Mouse (Mus musculus) liver, embryonic 15.5 days (tissue): ENCODE results near the gene Nap1l1. TPM values are rescaled to one million over a fixed set of nuclear protein-coding genes. Genes with fewer than 3 reads are reported as not detected.

Experiments used
- ATAC-seq: fragments of 200-750 bp; cut with Nextera tagmentation; 2 replicates; pipeline ENCODE4 v1.8.0; 2017; ENCODE audit warnings: moderate number of reproducible peaks, mild to moderate bottlenecking, moderate library complexity; ENCODE audit not compliant: insufficient read depth
- H3K27ac ChIP-seq: fragments of 300-500 bp; sonication (generic); replicated peaks from 2 replicates; pipeline ENCODE4 v1.5.1; 2015; ENCODE audit warnings: mild to moderate bottlenecking, inconsistent platforms
- H3K27me3 ChIP-seq: fragments of 300-500 bp; sonication (generic); 2 replicates; pipeline ENCODE4 v1.6.1; 2015; ENCODE audit warnings: mild to moderate bottlenecking, inconsistent platforms
- H3K36me3 ChIP-seq: fragments of 300-500 bp; sonication (generic); replicated peaks from 2 replicates; pipeline ENCODE4 v1.6.1; 2015; ENCODE audit warnings: moderate library complexity, mild to moderate bottlenecking, inconsistent platforms
- H3K4me1 ChIP-seq: fragments of 300-500 bp; sonication (generic); replicated peaks from 2 replicates; pipeline ENCODE4 v1.6.1; 2015; ENCODE audit warnings: inconsistent platforms
- H3K4me2 ChIP-seq: fragments of 300-500 bp; sonication (generic); 2 replicates; pipeline ENCODE4 v1.6.1; 2015; ENCODE audit warnings: moderate library complexity, mild to moderate bottlenecking, inconsistent platforms
- H3K4me3 ChIP-seq: fragments of 300-500 bp; sonication (generic); replicated peaks from 2 replicates; pipeline ENCODE4 v1.5.1; 2015; ENCODE audit warnings: mild to moderate bottlenecking, inconsistent platforms
- H3K9ac ChIP-seq: fragments of 300-500 bp; sonication (generic); 2 replicates; pipeline ENCODE4 v1.6.1; 2015; ENCODE audit warnings: moderate library complexity, mild to moderate bottlenecking, inconsistent platforms
- H3K9me3 ChIP-seq: fragments of 300-500 bp; sonication (generic); replicated peaks from 2 replicates; pipeline ENCODE4 v1.6.1; 2016; ENCODE audit warnings: inconsistent platforms
- WGBS: fragments of 180-500 bp; shearing (Covaris S2); methylation state at CpG from one replicate; pipeline ENCODE4 v1.1.7; 2015; ENCODE audit warnings: mixed read lengths; ENCODE audit not compliant: insufficient replicate concordance; 5-methylcytosine and 5-hydroxymethylcytosine counted together
- polyA plus RNA-seq: library from polyadenylated mRNA; unstranded; fragments of >200 nt; fragmentation: Nextera tagmentation; extraction: Ambion mirVana; gene quantifications from 2 replicates; pipeline ENCODE4 v1.2.1, GENCODE M21; 2015

The Nap1l1 gene
- polyA plus RNA-seq, 1 experiment from 2014 or later = 83.5 TPM

DNA sequence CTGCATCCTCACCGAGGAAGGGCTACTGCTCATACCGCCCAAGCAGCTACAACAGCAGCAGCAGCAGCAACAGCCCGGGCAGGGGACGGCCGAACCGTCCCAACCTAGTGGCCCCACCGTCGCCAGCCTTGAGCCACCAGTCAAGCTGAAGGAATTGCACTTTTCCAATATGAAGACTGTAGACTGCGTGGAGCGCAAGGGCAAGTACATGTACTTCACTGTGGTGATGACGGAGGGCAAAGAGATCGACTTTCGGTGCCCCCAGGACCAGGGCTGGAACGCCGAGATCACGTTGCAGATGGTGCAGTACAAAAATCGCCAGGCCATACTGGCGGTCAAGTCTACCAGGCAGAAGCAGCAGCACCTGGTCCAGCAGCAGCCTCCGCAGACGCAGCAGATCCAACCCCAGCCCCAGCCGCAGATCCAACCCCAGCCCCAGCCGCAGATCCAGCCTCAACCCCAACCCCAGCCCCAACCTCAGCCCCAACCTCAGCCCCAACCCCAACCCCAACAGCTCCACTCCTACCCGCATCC, 34.0 kb downstream of the Nap1l1 start:
- peak overlapping the region; percentile 74 for H3K27ac ChIP-seq
- WGBS = under 1% methylated on average over 23 of the region's 23 CpGs

DNA sequence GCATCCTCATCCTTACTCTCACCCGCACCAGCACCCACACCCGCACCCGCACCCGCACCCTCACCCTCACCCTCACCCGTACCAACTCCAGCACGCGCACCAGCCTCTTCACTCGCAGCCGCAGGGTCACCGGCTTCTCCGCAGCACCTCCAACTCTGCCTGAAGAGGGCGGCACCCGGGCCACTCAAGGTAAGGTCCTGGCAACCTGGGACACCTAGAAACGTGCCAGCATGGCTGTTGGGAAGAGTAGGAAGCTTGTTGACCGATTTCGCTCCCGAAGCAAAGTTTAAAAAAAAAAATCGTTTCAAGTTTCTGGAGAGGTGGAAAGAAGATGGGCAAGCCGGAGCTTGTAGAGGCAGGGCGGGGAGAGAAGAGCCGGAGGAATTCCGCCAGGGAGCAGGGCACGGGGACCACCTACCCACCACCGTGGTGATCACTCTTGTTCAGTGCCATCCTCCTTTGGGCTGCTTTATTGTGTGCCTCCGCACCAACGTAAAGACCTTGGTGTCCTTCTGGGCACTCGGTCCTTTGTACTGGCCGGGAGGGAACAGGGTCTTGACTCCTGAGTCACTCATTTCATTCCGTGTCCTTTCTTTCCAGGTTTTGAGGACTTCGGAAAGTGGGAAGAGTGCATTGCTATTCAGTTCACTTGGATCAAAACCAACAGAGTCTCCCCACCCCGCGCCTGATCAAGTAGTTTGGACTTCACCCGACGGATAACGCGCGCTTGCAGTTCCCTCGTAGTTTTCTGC, 34.6 kb downstream of the Nap1l1 start:
- 3% methylated on average over 38 of the region's 38 CpGs for WGBS

More for the DNA sequence above, 34.0 kb downstream of the Nap1l1 start:
- ATAC-seq = peak; percentile 3
- peak overlapping the region; percentile 93 for H3K4me2 ChIP-seq
- peaks cover 42% of the 10 kb centered on the region for H3K4me1 ChIP-seq
- peak overlapping the region; percentile 69 for H3K9ac ChIP-seq
- H3K27me3 ChIP-seq = peaks cover 67% of the 10 kb centered on the region
- H3K36me3 ChIP-seq = no peaks in the 10 kb centered on the region
- H3K9me3 ChIP-seq = no peaks in the 10 kb centered on the region
- peak overlapping the region; percentile 68 for H3K4me3 ChIP-seq

DNA sequence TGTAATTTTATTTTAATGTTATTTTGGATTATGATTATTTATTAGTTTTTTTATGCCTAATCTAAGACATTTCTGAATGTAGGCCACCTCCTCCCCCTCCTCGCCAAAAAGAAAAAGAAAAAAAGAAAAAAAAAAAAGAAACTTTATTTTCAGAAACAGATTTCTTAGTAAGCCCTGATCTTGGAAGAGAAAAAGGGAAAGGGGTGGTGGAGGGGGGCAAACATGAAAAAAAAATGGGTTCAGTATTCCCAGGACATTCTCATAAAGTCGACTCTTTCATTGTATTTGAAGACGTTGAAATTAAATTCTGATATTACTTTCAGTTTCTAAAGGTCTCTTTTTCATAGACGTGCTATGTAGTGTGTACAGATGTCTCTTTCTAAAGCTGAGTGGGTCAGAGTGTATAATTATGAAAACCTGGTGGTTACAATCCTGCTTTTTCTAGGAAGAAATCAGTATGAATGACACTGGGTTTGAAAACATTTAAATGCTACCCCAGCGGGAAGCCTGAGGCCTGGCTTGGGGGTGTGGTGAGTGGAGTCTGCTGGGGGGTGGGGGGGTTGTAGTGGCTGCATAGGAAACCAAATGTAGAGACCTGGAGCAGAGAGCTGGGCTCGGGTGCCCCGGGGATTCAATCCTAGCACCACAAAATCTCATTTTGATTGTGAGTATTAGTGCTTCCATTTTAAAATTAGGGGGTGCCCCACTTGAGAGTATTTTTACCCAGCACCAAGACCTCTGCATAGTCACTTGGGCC, 35.5 kb downstream of the Nap1l1 start:
- Histone ChIP-seq H3K4me3 (peak overlapping the region; percentile 68), H3K36me3 (no peaks in the 10 kb centered on the region), H3K9ac (no peak overlapping the region), H3K4me1 (peaks cover 35% of the 10 kb centered on the region), H3K4me2 (peak overlapping the region; percentile 93), H3K27ac (no peak overlapping the region), H3K9me3 (no peaks in the 10 kb centered on the region), H3K27me3 (peaks cover 67% of the 10 kb centered on the region)
- ATAC-seq = no peak
- WGBS = 22% methylated on average over 7 of the region's 7 CpGs

More for the DNA sequence above, 34.6 kb downstream of the Nap1l1 start:
- Histone ChIP-seq H3K4me3 (peak overlapping the region; percentile 68), H3K4me2 (peak overlapping the region; percentile 93), H3K9me3 (no peaks in the 10 kb centered on the region), H3K9ac (peak overlapping the region; percentile 69; the same call in 1 of the 2 replicates), H3K27ac (no peak overlapping the region), H3K27me3 (peaks cover 67% of the 10 kb centered on the region), H3K4me1 (peaks cover 41% of the 10 kb centered on the region), H3K36me3 (no peaks in the 10 kb centered on the region)
- no peak for ATAC-seq

DNA sequence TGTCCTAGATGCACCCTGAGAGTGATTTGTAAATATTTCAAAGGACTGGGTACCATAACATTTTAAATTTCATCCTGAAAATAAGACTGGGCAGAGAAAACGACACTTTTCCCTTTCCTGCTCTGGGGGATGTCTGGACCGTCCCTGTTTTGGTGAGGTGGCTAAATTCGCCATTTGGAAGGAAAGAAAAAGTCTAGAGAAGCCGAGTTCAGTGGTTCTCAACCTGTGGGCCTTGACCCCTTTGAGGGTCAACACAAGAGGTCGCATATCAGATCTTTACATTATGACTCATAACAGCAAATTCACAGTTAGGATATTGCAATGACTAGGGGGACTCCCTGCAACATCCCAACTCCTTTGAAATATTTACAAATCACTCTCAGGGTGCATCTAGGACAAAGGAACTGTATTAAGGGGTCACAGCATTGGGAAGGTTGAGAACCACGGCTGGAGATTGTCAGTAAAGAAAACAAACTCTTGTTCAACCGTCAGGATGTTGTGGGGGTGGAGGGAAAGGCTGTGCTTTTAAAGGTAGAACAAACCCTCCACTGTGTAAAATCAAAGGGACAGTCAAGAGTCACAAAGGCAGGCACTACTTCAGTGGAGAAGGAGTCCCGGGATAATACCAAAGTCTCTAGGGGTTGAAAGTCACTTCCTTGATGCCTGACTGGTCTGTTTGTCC, 36.2 kb downstream of the Nap1l1 start:
- Histone ChIP-seq H3K9ac (no peak overlapping the region), H3K27ac (no peak overlapping the region), H3K36me3 (no peaks in the 10 kb centered on the region), H3K4me1 (peaks cover 31% of the 10 kb centered on the region), H3K27me3 (peaks cover 64% of the 10 kb centered on the region), H3K4me2 (peak overlapping the region; percentile 35; the same call in 1 of the 2 replicates), H3K4me3 (no peak overlapping the region), H3K9me3 (no peaks in the 10 kb centered on the region)
- ATAC-seq = no peak
- 42% methylated on average over 8 of the region's 8 CpGs for WGBS

DNA sequence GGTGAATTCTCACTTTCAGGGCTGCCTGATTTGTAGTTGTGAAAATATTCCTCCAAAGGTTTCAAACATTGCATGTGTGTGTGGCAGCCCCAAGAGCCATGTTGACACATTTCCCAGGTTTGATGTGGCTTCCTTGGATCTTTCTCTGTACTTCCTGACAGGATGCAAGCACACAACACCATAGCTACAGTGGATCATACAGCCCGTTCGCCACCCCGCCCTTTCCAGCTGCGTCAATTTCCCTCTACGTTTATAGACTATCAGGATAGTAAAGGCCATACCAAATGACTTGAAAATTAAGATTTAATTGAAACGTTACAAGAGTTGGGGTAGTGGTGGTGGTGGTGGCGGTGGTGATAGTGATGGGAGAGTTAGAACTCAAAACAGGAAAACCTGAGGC, 37.0 kb downstream of the Nap1l1 start:
- H3K4me3 ChIP-seq = no peak overlapping the region
- H3K4me1 ChIP-seq = peaks cover 31% of the 10 kb centered on the region
- WGBS = 62% methylated on average over 7 of the region's 7 CpGs
- no peaks in the 10 kb centered on the region for H3K36me3 ChIP-seq
- no peak for ATAC-seq
- no peak overlapping the region for H3K4me2 ChIP-seq
- H3K9me3 ChIP-seq = no peaks in the 10 kb centered on the region
- no peak overlapping the region for H3K9ac ChIP-seq
- peaks cover 60% of the 10 kb centered on the region for H3K27me3 ChIP-seq
- H3K27ac ChIP-seq = no peak overlapping the region

DNA sequence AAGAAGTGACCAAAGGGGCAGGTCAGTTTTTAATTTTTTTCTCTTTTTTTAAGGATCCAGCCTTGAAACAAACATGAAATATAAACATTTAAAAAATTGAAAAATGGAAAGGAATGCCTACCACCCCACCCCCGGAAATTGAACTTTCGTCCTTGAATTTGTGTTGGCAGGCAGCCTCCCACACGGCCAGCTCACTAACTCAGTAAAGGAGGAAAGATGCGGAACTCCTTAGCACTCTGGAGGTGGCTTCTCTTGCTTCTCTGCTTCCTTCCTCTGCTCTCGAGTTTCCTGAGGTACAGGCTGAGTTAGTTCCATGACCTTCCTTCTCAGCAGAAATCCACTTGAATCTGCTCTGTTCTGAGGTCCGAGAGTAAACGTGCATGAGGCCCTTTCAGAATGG, 37.8 kb downstream of the Nap1l1 start:
- Histone ChIP-seq H3K4me3 (no peak overlapping the region), H3K27me3 (peaks cover 53% of the 10 kb centered on the region), H3K9ac (no peak overlapping the region), H3K4me2 (no peak overlapping the region), H3K36me3 (no peaks in the 10 kb centered on the region), H3K4me1 (peaks cover 32% of the 10 kb centered on the region), H3K27ac (no peak overlapping the region), H3K9me3 (no peaks in the 10 kb centered on the region)
- ATAC-seq = no peak
- WGBS = 20% methylated on average over 7 of the region's 7 CpGs

DNA sequence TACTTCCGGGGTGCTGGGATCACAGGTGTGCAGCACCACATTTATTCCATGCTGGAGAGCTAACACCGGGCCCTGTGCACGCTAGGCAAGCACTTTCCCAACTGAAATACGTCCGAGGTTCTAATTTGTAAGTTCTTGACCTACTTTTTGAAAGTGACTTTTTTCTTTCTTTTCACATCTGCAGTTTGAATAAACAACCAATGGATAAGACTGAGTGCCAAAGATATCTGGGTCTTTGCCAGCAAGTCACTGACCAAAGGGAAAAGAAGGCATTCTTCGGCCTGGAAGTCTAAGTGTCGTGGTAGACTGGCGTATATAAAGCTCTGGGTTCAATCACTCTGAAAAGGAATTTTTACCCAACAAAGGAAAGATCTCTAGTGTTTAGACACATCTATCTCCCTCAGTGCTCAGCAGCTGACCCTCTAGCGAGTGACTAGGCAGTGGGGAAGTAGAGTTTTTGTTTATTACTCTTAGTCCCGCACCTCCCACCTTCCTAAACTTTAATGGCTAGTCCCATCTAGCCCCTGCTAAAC, 39.1 kb downstream of the Nap1l1 start:
- 71% methylated on average over 10 of the region's 10 CpGs for WGBS

DNA sequence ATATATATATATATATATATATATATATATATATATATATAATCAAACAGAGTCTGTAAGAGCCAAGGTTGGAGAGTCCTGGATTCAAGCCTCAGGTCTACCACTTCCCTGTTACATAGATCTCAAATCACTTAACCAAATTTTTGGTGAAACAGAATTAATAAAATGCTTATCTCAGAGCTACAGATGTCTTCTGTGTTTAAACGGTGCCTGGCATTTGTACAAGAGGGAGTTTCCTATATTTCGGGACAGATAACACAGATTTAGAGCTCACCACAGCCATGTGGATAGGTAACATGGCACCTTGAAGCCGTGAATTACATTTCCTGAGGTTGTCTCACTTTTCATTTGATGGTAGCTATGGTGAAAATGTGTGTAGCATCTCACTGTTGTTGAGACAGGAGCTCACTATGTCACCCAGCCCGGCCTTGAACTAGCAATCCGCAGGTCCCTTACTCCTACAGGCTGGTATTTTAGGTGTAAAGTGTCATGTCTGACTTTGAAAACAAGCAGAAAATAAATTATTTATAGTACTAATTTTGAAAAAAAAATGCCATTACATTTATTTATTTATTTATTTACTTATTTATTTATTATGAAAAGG, 41.4 kb downstream of the Nap1l1 start:
- ATAC-seq = no peak
- WGBS = 43% methylated on average over 5 of the region's 5 CpGs
- Histone ChIP-seq H3K27me3 (peaks cover 17% of the 10 kb centered on the region), H3K4me1 (peaks cover 27% of the 10 kb centered on the region; the same call in 1 of the 2 replicates), H3K9me3 (no peaks in the 10 kb centered on the region), H3K9ac (no peak overlapping the region), H3K4me2 (no peak overlapping the region), H3K4me3 (no peak overlapping the region), H3K27ac (no peak overlapping the region), H3K36me3 (no peaks in the 10 kb centered on the region)

More for the DNA sequence above, 39.1 kb downstream of the Nap1l1 start:
- H3K4me2 ChIP-seq = no peak overlapping the region
- no peaks in the 10 kb centered on the region for H3K9me3 ChIP-seq
- H3K27ac ChIP-seq = no peak overlapping the region
- H3K36me3 ChIP-seq = no peaks in the 10 kb centered on the region
- no peak overlapping the region for H3K9ac ChIP-seq
- H3K27me3 ChIP-seq = peaks cover 40% of the 10 kb centered on the region
- H3K4me1 ChIP-seq = peaks cover 33% of the 10 kb centered on the region
- ATAC-seq = no peak
- no peak overlapping the region for H3K4me3 ChIP-seq

DNA sequence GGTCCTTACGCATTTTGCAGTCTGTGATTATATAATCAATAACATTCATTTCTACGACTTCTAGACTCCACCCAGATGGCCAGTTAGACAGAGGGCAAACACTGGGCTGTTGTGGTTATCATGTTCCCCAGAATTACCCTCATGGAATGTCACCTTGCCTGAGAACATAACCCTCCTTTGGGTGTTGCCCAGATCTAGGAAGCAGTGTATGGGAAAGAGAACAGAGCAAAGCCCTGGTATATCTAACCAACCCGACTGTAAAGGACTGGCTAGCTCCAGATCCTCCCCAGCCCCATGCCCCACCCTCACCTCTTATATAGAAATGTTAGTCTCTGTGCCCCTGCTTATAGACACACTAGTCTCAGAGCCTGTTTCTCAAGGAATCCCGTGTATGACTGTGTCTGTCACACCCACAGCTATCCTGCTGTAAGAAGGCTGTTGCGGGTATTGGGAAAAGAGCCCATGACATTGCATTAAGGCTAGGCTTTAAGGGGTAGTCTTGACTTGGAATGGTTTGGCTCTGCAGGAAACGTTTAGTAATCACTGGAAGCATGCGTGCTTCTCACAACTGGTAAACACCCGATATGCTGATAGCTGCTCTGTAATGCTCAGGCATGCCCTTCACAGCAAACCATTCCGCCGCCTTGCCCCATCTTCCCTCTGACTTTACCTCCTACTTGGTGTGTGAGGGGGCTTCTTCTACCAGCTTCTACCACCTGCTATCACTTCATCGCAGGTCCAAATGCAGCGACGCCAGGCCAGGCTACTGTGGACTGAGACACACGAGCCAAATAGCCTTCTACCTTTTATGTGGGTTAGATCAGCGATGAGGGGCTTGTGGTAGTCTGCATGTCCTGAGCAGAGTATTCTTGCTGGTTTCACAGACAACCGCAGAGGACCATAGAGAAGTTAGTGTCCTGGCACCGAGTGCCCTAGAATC, 42.3 kb downstream of the Nap1l1 start:
- no peak overlapping the region for H3K9ac ChIP-seq
- ATAC-seq = no peak
- no peak overlapping the region for H3K27ac ChIP-seq
- H3K27me3 ChIP-seq = peaks cover 15% of the 10 kb centered on the region
- no peak overlapping the region for H3K4me3 ChIP-seq
- H3K9me3 ChIP-seq = no peaks in the 10 kb centered on the region
- H3K4me2 ChIP-seq = 0 out of 2 replicates have a peak overlapping the region, but pooled peaks have one; percentile 30
- 52% methylated on average over 17 of the region's 17 CpGs for WGBS
- no peaks in the 10 kb centered on the region for H3K36me3 ChIP-seq
- peaks cover 26% of the 10 kb centered on the region; the same call in 1 of the 2 replicates for H3K4me1 ChIP-seq
